Mouse (Mus musculus) forebrain, embryonic 16.5 days (tissue): ENCODE measurements around the gene Clmp. TPM values are rescaled to one million over a fixed set of nuclear protein-coding genes. Genes with fewer than 3 reads are reported as not detected.

Experiments
- ATAC-seq: fragments of 200-750 bp; cut with Nextera tagmentation; 2 replicates; pipeline ENCODE4 v1.8.0; 2017; ENCODE audit warnings: mild to moderate bottlenecking, moderate library complexity
- H3K27ac ChIP-seq: fragments of 300-500 bp; sonication (generic); 2 replicates; pipeline ENCODE4 v1.5.1; 2014; ENCODE audit warnings: low read length, control low read depth
- H3K27me3 ChIP-seq: fragments of 300-500 bp; sonication (generic); replicated peaks from 2 replicates; pipeline ENCODE4 v1.6.1; 2014; ENCODE audit warnings: low read length; ENCODE audit not compliant: control insufficient read depth, insufficient read depth
- H3K36me3 ChIP-seq: fragments of 300-500 bp; sonication (generic); 2 replicates; pipeline ENCODE4 v1.6.1; 2014; ENCODE audit not compliant: control insufficient read depth, insufficient read depth
- H3K4me1 ChIP-seq: fragments of 300-500 bp; sonication (generic); replicated peaks from 2 replicates; pipeline ENCODE4 v1.6.1; 2014; ENCODE audit warnings: low read length; ENCODE audit not compliant: control insufficient read depth, insufficient read depth
- H3K4me2 ChIP-seq: fragments of 300-500 bp; sonication (generic); 2 replicates; pipeline ENCODE4 v1.6.1; 2014; ENCODE audit warnings: mild to moderate bottlenecking, low read length, control low read depth
- H3K4me3 ChIP-seq: fragments of 300-500 bp; sonication (generic); replicated peaks from 2 replicates; pipeline ENCODE4 v1.5.1; 2014; ENCODE audit warnings: mild to moderate bottlenecking, low read length, control low read depth
- H3K9ac ChIP-seq: fragments of 300-500 bp; sonication (generic); replicated peaks from 2 replicates; pipeline ENCODE4 v1.6.1; 2014; ENCODE audit warnings: low read depth, low read length, control low read depth
- H3K9me3 ChIP-seq: fragments of 300-500 bp; sonication (generic); 2 replicates; pipeline ENCODE4 v1.6.1; 2016; ENCODE audit warnings: low read length; ENCODE audit not compliant: control insufficient read depth
- WGBS: fragments of 180-500 bp; shearing (Covaris S2); extraction: QIAGEN DNeasy Blood & Tissue Kit; methylation state at CpG from one replicate; pipeline ENCODE4 v1.1.7; 2014; 5-methylcytosine and 5-hydroxymethylcytosine counted together
- polyA plus RNA-seq: library from polyadenylated mRNA; unstranded; fragments of >200 nt; fragmentation: Nextera tagmentation; extraction: Ambion mirVana; gene quantifications from 2 replicates; pipeline ENCODE4 v1.2.1, GENCODE M21; 2015

The Clmp gene
- 64.7 and 65.5 TPM in 2 replicates for polyA plus RNA-seq

DNA sequence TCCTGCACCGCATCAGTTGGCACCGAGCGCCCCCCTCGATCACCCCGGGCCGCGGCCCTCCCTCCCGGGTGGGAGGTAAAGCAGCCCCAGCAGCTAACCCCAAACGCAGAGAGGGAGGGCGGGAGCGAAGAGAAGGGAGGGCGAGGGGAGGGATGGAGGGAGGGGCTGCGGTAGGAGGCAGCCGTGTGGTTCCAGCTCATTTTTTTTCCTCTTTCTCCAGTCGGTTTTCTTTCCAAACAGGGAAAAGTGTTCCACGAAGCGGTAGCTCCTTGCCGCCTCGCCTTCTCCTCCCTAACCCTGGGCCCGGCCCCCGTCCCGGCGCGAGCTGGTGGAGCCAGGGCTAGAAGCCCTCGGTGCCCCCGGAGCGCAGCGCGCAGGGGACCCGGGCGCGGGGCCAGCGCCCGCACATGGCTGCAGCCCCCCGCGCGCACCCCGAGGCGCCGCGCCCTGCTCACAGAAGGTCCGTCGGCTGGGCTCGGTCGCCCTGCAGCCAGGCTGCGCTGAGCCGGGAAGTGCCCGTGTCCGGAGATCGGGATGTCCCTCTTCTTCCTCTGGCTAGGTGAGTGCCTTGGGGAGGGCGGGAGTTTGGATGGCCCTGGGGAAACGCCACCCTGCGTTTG lies at the start of gene Clmp:
Gene Clmp (plus strand): TSS at position 162 of the 620 bp plus-strand sequence.
- peak within 1 kb of the TSS; percentile 57 for H3K4me3 ChIP-seq
- H3K4me1 ChIP-seq: peaks cover 27% of the 10 kb centered on the region
- peak; percentile 80 for ATAC-seq
- peak within 1 kb of the TSS; percentile 92 for H3K27ac ChIP-seq
- peak within 1 kb of the TSS; percentile 78 for H3K9ac ChIP-seq
- no peaks in the 10 kb centered on the region for H3K36me3 ChIP-seq
- no peaks in the 10 kb centered on the region for H3K9me3 ChIP-seq
- no peaks in the 10 kb centered on the region for H3K27me3 ChIP-seq
- H3K4me2 ChIP-seq: peak within 1 kb of the TSS; percentile 66
- under 1% methylated on average over 51 of the region's 53 CpGs for WGBS

DNA sequence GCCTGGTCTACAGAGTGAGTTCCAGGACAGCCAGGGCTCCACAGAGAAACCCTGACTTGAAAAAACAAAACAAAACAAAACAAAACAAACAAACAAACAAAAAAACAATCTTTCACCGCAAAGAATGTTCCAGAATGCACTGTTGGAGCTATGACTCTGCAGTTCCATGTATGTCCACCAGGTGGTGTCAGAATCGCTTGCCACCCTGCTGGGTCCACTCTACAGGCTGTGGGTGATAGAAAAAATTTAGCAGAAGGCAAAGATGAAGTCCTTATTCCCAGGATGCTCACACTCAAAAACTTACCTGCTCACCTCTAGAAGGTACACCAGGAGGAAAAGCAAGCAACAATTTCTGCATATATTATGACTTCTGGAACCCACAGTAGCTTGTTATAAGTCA lies 49.7 kb upstream of the Clmp start:
- ATAC-seq: no peak
- no peaks in the 10 kb centered on the region for H3K36me3 ChIP-seq
- no peak overlapping the region for H3K4me2 ChIP-seq
- H3K9ac ChIP-seq: no peak overlapping the region
- WGBS: 18% methylated on average over 2 of the region's 2 CpGs
- no peaks in the 10 kb centered on the region for H3K27me3 ChIP-seq
- no peaks in the 10 kb centered on the region for H3K9me3 ChIP-seq
- no peak overlapping the region for H3K4me3 ChIP-seq
- H3K27ac ChIP-seq: no peak overlapping the region
- peaks cover 29% of the 10 kb centered on the region for H3K4me1 ChIP-seq

DNA sequence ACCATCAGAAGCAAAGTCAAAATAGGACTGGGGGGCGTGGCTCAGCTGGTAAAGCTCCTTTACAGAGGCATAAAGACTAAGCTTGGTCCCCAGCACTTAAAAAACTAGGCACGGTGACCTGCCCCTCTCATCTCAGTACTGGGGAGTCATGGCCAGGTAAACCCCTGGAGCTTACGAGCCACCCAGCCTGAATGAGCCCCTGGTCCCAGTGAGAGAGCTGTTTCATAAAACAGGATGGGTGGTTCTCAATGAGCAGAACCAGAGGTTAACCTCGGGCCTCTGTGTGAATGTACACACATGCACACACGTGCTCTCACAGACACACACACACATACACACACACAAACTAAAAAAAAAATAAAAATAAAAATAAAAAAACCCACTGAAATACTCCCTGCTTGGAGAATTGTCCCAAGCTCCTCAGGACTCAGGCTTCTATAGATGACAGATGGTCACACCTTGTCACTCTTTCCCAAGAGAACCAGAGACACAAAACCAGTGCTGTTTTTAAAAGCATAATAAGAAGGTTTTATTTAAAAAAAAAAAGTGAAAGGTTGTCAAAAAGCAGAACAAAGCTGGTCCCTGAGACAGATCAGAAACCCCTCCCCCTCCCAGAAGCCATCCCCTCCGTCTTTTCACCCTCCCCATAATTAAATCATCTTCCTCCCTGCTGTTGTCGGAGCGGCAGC lies 47.9 kb upstream of the Clmp start:
- H3K36me3 ChIP-seq: no peaks in the 10 kb centered on the region
- H3K4me3 ChIP-seq: peak overlapping the region; percentile 40
- peaks cover 36% of the 10 kb centered on the region for H3K4me1 ChIP-seq
- H3K27me3 ChIP-seq: no peaks in the 10 kb centered on the region
- H3K27ac ChIP-seq: peak overlapping the region; percentile 89
- peak overlapping the region; percentile 51 for H3K9ac ChIP-seq
- peak; percentile 17 for ATAC-seq
- WGBS: 21% methylated on average over 8 of the region's 8 CpGs
- no peaks in the 10 kb centered on the region for H3K9me3 ChIP-seq
- H3K4me2 ChIP-seq: peak overlapping the region; percentile 56

DNA sequence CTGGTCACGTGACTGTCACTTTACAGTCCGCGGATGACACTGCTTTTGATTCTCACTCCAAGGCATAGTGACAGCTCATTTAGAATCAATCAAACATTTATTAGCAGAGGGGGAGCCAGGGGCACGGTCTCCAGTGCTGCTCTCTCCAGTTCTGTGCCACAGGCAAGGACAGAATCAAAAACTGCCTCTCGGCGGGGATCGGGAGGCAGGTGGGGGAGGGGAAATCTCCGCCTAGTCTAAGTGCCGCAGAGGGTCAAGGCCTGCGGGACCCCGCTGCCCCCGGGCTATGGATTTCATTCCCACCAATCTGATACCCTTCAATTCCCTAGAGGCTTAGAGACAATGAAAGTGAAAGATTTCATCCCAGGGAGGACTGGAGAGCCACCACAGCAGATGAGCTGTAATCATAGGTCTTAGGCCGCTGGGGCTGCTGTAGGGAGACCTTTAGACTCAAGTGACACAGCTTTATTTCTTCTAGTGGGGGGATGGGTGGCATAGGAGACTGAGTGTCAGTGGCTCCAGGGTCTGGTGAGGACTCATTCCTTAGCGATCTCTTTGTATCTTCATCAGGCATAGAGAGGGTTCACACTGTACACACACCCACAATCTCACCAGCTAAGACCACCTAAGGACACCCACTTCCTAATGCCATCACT lies 47.2 kb upstream of the Clmp start:
- peaks cover 37% of the 10 kb centered on the region for H3K4me1 ChIP-seq
- no peaks in the 10 kb centered on the region for H3K9me3 ChIP-seq
- H3K9ac ChIP-seq: peak overlapping the region; percentile 51
- peak; percentile 92 for ATAC-seq
- H3K4me2 ChIP-seq: peak overlapping the region; percentile 56
- H3K4me3 ChIP-seq: peak overlapping the region; percentile 40
- WGBS: 3% methylated on average over 14 of the region's 14 CpGs
- H3K36me3 ChIP-seq: no peaks in the 10 kb centered on the region
- peak overlapping the region; percentile 89 for H3K27ac ChIP-seq
- no peaks in the 10 kb centered on the region for H3K27me3 ChIP-seq

GRCm38 (mm10) chr9:40639536-40640187 lies 46.1 kb upstream of the Clmp start:
- Histone ChIP-seq H3K4me1 (peaks cover 37% of the 10 kb centered on the region), H3K4me2 (no peak overlapping the region), H3K27me3 (no peaks in the 10 kb centered on the region), H3K36me3 (no peaks in the 10 kb centered on the region), H3K9ac (no peak overlapping the region), H3K9me3 (no peaks in the 10 kb centered on the region), H3K4me3 (no peak overlapping the region), H3K27ac (no peak overlapping the region)
- no peak for ATAC-seq
- WGBS: 58% methylated on average over 10 of the region's 10 CpGs

DNA sequence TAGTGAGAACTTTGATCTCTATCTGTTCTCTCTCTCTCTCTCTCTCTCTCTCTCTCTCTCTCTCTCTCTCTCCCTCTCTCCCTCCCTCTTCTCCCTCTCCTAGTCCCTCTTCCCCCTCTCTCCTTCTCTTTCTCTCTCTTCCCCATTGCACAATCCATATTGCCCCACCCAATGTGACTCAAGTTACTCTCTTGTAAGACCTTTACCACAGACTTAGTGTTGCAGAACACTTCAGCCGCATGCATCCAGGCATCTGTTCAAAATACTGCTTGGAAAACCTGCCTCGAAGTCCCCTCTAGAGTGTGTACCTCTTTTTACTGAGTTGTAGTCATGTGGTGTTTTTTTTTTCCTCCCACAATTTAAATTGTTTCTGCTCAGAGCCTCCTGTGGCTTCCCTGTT lies 44.4 kb upstream of the Clmp start:
- no peaks in the 10 kb centered on the region for H3K36me3 ChIP-seq
- ATAC-seq: no peak
- no peaks in the 10 kb centered on the region for H3K27me3 ChIP-seq
- H3K4me3 ChIP-seq: no peak overlapping the region
- no peak overlapping the region for H3K4me2 ChIP-seq
- peaks cover 37% of the 10 kb centered on the region for H3K4me1 ChIP-seq
- H3K9me3 ChIP-seq: no peaks in the 10 kb centered on the region
- H3K9ac ChIP-seq: no peak overlapping the region
- WGBS: 70% methylated on average over 2 of the region's 2 CpGs
- H3K27ac ChIP-seq: no peak overlapping the region

DNA sequence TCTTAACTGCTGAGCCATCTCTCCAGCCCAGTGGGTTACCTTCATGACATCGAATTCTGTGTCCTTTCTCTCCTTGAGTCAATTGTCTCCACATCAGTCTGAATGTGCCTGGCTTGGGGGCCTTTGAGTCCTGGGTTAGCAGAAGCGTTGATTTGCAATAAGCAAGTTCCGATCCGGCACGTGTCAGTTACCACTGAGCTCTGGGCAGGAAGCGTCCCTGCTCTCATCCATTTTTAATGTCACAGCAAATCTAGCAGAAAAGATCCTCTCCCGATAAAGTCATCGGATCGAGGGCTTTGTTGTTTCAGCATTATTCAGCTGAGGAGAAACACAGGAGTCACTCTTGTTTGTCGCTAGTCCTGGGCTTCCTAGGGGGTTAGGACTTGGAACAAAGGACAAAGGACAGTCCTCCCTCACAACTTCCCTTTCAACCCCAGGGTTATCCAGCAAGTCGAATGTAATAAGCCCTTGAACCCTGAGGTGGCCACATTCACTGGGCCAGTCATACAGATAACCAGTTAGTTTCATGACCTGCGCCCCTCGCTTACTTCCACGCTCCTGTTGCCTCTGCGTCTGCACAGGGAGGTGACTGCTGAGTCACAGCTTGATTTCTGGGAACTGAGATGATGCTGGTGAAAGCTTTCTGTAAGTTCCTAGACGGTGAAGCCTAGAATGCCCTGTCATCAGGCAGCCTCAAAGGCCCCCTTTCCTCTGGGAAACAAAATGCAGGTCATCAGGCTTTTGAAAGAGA lies 43.1 kb upstream of the Clmp start:
- 17% methylated on average over 16 of the region's 16 CpGs for WGBS
- Histone ChIP-seq H3K4me3 (no peak overlapping the region), H3K27me3 (no peaks in the 10 kb centered on the region), H3K36me3 (no peaks in the 10 kb centered on the region), H3K4me2 (no peak overlapping the region), H3K9me3 (no peaks in the 10 kb centered on the region), H3K9ac (no peak overlapping the region), H3K27ac (no peak overlapping the region), H3K4me1 (peaks cover 26% of the 10 kb centered on the region)
- no peak for ATAC-seq

DNA sequence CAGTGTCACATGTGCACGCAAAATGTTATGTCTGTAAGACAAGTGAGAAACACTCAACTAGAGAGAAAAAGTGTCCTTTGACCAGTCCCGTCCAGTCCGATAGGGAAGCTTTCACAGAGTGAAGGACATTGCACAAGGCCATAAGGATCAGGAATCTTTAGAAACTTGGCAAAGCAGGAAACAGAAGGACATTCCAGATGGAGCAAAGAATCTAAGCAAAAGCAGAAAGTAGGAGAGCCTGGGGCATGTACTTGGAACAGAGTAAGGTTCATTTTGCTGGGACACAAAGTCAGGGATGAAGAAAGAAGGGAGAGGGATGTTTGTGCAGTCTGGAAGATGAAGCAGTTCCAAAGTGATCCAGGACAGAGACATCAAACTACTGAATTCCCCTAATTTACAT lies 36.3 kb upstream of the Clmp start:
- Histone ChIP-seq H3K4me2 (no peak overlapping the region), H3K36me3 (no peaks in the 10 kb centered on the region), H3K9ac (no peak overlapping the region), H3K27ac (no peak overlapping the region), H3K4me3 (no peak overlapping the region), H3K9me3 (no peaks in the 10 kb centered on the region), H3K27me3 (no peaks in the 10 kb centered on the region), H3K4me1 (no peaks in the 10 kb centered on the region; the same call in 1 of the 2 replicates)
- 91% methylated on average over 3 of the region's 3 CpGs for WGBS
- no peak for ATAC-seq
